Mouse (Mus musculus) hindbrain, postnatal 0 days (tissue): ENCODE measurements around the gene Gan. TPM values are rescaled to one million over a fixed set of nuclear protein-coding genes. Genes with fewer than 3 reads are reported as not detected.

Source experiments
- ATAC-seq: fragments of 200-750 bp; cut with Nextera tagmentation; 2 replicates; pipeline ENCODE4 v1.8.0; 2017; ENCODE audit warnings: mild to moderate bottlenecking, moderate TSS enrichment, moderate library complexity
- DNase-seq: peaks from one replicate; pipeline ENCODE4 v3.0.0-alpha.2; 2015; ENCODE audit warnings: low spot score
- H3K27ac ChIP-seq: fragments of 300-500 bp; sonication (generic); 2 replicates; pipeline ENCODE4 v1.5.1; 2014; ENCODE audit warnings: mild to moderate bottlenecking
- H3K27me3 ChIP-seq: fragments of 300-500 bp; sonication (generic); 2 replicates; pipeline ENCODE4 v1.6.1; 2014; ENCODE audit warnings: low read length, mixed read lengths; ENCODE audit not compliant: insufficient read depth
- H3K36me3 ChIP-seq: fragments of 300-500 bp; sonication (generic); 2 replicates; pipeline ENCODE4 v1.6.1; 2014; ENCODE audit warnings: low read length, mixed read lengths; ENCODE audit not compliant: insufficient read depth
- H3K4me1 ChIP-seq: fragments of 300-500 bp; sonication (generic); 2 replicates; pipeline ENCODE4 v1.6.1; 2014; ENCODE audit warnings: antibody characterized with exemption, low read length, mixed read lengths; ENCODE audit not compliant: insufficient read depth
- H3K4me2 ChIP-seq: fragments of 300-500 bp; sonication (generic); 2 replicates; pipeline ENCODE4 v1.6.1; 2014; ENCODE audit warnings: low read depth, mild to moderate bottlenecking, low read length, moderate library complexity, mixed read lengths
- H3K4me3 ChIP-seq: fragments of 300-500 bp; sonication (generic); 2 replicates; pipeline ENCODE4 v1.5.1; 2014; ENCODE audit warnings: low read length
- H3K9ac ChIP-seq: fragments of 300-500 bp; sonication (generic); replicated peaks from 2 replicates; pipeline ENCODE4 v1.6.1; 2014; ENCODE audit warnings: mild to moderate bottlenecking, low read length, moderate library complexity, mixed read lengths
- H3K9me3 ChIP-seq: fragments of 300-500 bp; sonication (generic); 2 replicates; pipeline ENCODE4 v1.6.1; 2016; ENCODE audit warnings: low read length, mixed read lengths
- CTCF ChIP-seq: IDR thresholded peaks from 2 replicates; pipeline ENCODE4 v1.5.1; 2016; ENCODE audit warnings: antibody characterized with exemption, control low read depth, low read depth
- WGBS: fragments of 180-500 bp; shearing (Covaris S2); extraction: QIAGEN DNeasy Blood & Tissue Kit; methylation state at CpG from one replicate; pipeline ENCODE4 v1.1.7; 2014; 5-methylcytosine and 5-hydroxymethylcytosine counted together
- polyA plus RNA-seq: library from polyadenylated mRNA; unstranded; fragments of >200 nt; fragmentation: Nextera tagmentation; extraction: Ambion mirVana; gene quantifications from 2 replicates; pipeline ENCODE4 v1.2.1, GENCODE M21; 2015
- total RNA-seq: library from RNA; depleted of rRNA; stranded (reverse); fragments of >200 nt; gene quantifications from 2 replicates; pipeline ENCODE4 v1.2.3, GENCODE M21; 2014

The Gan gene
- total and polyA plus RNA-seq, 2 experiments from 2014 or later, result 5.6 to 8.5 TPM

DNA sequence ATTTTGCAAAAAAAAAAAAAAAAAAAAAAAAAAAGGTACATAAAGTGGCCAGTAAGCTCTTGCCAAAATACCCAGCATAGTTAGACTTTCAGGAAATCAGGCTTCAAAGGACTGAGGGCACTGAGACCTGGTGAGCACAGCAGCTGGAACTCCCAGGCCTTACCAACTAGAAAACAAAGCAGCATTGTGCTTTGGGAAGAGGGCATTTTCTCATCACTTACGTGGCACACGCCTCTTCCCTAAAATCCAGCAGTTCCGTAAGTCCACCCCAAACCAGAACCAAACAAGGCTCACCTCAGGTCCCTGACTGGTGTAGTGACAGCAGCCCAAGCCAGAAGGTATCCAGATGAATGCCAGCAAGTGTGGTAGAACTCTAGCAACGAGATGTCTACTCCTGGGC, 45.1 kb downstream of the Gan start:
- Histone ChIP-seq H3K4me1 (no peaks in the 10 kb centered on the region), H3K9ac (no peak overlapping the region), H3K36me3 (peaks cover 9% of the 10 kb centered on the region; the same call in 1 of the 2 replicates), H3K4me3 (no peak overlapping the region), H3K27me3 (no peaks in the 10 kb centered on the region), H3K4me2 (no peak overlapping the region), H3K9me3 (no peaks in the 10 kb centered on the region), H3K27ac (no peak overlapping the region)
- TF ChIP-seq CTCF, result no peak
- ATAC-seq, result no peak
- WGBS, result 83% methylated on average over 4 of the region's 4 CpGs
- DNase-seq, result no peak

DNA sequence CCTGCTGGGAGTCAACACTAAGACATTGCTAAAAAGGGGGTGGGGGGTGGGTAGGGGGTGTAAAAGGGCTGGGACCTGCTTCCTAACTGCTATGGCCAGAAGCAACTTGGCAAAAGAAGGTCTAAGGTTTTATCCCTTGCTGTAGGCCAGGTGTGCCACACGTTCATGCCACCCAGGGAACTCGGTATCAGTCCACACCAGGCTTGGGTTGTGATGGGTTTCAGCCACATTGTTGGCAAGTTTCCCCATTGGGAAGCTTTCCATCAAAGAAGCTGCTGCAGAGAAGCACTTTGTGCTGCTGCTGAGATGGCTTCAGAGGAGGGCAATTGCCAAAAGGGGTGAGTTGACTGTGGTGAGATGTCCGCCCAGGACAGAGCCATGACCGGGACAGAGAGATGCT, 47.9 kb downstream of the Gan start:
- Histone ChIP-seq H3K27me3 (no peaks in the 10 kb centered on the region), H3K9me3 (no peaks in the 10 kb centered on the region), H3K4me3 (no peak overlapping the region), H3K36me3 (peaks cover 9% of the 10 kb centered on the region; the same call in 1 of the 2 replicates), H3K27ac (no peak overlapping the region), H3K4me2 (no peak overlapping the region), H3K9ac (no peak overlapping the region), H3K4me1 (no peaks in the 10 kb centered on the region)
- WGBS, result 67% methylated on average over 4 of the region's 4 CpGs
- no peak for TF ChIP-seq CTCF
- DNase-seq (no peak), ATAC-seq (no peak)

GRCm38 (mm10) chr8:117206636-117207035, 48.7 kb downstream of the Gan start:
- H3K4me3 ChIP-seq, result no peak overlapping the region
- 93% methylated on average over 7 of the region's 7 CpGs for WGBS

DNA sequence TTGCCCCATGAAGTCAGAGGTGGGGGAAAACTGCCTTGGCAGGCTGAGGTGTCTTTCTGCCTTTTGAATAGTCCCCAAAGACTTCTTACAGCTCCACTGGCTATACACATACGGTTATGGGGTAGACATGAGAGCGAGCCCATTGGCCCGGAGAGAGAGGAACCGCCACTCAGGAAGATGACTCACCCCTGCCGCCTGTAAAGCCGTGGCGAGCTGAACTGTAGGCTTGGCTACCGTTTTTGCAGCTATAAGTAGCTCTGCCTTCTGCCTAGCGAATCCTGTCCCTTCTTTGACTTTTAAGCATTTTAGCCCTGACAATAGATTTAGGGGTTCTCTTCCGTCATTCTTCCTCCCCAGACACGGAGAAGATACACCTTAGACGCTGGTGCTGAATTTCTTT, 51.2 kb downstream of the Gan start:
- no peak overlapping the region for H3K27ac ChIP-seq
- DNase-seq (no peak), ATAC-seq (no peak)
- no peak overlapping the region for H3K4me3 ChIP-seq
- H3K9ac ChIP-seq, result no peak overlapping the region
- H3K4me1 ChIP-seq, result no peaks in the 10 kb centered on the region
- no peaks in the 10 kb centered on the region for H3K9me3 ChIP-seq
- TF ChIP-seq CTCF, result no peak
- no peaks in the 10 kb centered on the region for H3K27me3 ChIP-seq
- no peak overlapping the region for H3K4me2 ChIP-seq
- H3K36me3 ChIP-seq, result peaks cover 6% of the 10 kb centered on the region; the same call in 1 of the 2 replicates
- 89% methylated on average over 12 of the region's 12 CpGs for WGBS

More at GRCm38 (mm10) chr8:117206636-117207035, 48.7 kb downstream of the Gan start:
- Histone ChIP-seq H3K27ac (no peak overlapping the region), H3K4me1 (no peaks in the 10 kb centered on the region), H3K4me2 (no peak overlapping the region), H3K9me3 (no peaks in the 10 kb centered on the region), H3K9ac (no peak overlapping the region), H3K36me3 (peaks cover 9% of the 10 kb centered on the region; the same call in 1 of the 2 replicates), H3K27me3 (no peaks in the 10 kb centered on the region)
- no peak for DNase-seq
- ATAC-seq, result no peak
- no peak for TF ChIP-seq CTCF

DNA sequence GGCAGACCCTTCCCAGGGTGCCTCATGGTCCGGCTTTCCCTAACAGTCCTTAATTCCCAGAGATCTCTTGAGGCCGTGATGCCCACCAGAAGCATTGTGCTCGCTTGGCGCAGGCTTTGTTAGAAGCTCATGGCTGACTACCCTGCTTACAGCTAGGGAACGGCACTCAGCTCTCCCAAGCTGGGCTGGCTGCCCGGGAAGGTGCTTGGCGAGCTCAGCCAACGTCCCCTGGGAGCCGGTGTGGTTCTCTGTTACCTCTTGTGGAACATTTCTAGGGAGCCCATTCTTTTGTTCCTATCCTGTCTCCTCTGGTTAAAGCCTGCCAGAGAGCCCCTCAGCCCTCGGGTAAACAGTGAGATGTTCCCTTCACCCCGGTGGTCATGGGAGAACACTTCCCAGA, 54.2 kb downstream of the Gan start:
- no peak overlapping the region for H3K27ac ChIP-seq
- 73% methylated on average over 11 of the region's 11 CpGs for WGBS
- no peaks in the 10 kb centered on the region for H3K4me1 ChIP-seq
- DNase-seq, result peak; percentile 28
- TF ChIP-seq CTCF, result no peak
- H3K4me2 ChIP-seq, result no peak overlapping the region
- no peaks in the 10 kb centered on the region for H3K27me3 ChIP-seq
- ATAC-seq, result no peak
- H3K36me3 ChIP-seq, result no peaks in the 10 kb centered on the region
- no peaks in the 10 kb centered on the region for H3K9me3 ChIP-seq
- no peak overlapping the region for H3K4me3 ChIP-seq
- no peak overlapping the region for H3K9ac ChIP-seq

DNA sequence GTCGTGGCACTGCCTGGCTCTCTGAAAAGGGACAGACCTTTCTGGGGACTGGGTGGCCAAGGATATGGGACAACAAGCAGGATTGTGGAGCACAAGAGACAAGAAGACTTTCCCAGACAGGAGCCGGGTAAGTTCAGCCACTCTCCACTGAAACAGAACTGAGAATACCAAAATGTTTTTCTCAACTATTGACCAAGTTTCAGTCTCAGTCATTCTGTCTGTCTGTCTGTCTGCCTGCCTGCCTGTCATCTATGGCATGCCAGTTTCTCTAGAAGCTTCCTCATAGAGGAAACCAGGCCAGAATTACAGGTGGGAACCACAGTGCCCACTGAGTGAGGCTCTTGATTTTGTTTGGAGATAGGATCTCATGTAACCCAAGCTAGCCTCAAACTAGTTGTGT, 59.8 kb downstream of the Gan start:
- Histone ChIP-seq H3K27ac (no peak overlapping the region), H3K4me3 (no peak overlapping the region), H3K27me3 (no peaks in the 10 kb centered on the region), H3K9ac (no peak overlapping the region), H3K4me2 (no peak overlapping the region), H3K9me3 (no peaks in the 10 kb centered on the region), H3K4me1 (no peaks in the 10 kb centered on the region), H3K36me3 (no peaks in the 10 kb centered on the region)
- DNase-seq, result no peak
- no peak for TF ChIP-seq CTCF
- no peak for ATAC-seq
- 98% methylated on average over 2 of the region's 2 CpGs for WGBS

DNA sequence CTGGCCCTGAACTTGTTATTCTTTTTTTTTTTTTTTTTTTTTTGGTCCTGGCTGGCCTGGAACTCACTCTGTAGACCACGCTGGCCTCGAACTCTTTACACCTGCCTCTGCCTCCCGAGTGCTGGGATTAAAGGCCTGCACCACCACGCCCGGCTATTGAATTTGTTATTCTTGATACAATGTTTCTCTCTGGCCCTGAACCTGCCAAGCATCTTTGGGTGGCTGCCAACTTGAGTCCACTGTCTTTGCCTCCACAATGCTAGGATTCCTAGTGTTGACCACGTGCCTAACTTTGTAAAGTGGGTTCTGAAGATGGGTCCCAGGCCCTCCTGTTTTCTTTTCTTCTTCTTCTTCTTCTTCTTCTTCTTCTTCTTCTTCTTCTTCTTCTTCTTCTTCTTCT, 64.5 kb downstream of the Gan start:
- DNase-seq (no peak), ATAC-seq (no peak)
- no peaks in the 10 kb centered on the region for H3K4me1 ChIP-seq
- H3K4me3 ChIP-seq, result no peak overlapping the region
- no peak overlapping the region for H3K27ac ChIP-seq
- no peak for TF ChIP-seq CTCF
- H3K9ac ChIP-seq, result no peak overlapping the region
- H3K36me3 ChIP-seq, result no peaks in the 10 kb centered on the region
- H3K27me3 ChIP-seq, result no peaks in the 10 kb centered on the region
- no peak overlapping the region for H3K4me2 ChIP-seq
- no peaks in the 10 kb centered on the region for H3K9me3 ChIP-seq
- 56% methylated on average over 6 of the region's 6 CpGs for WGBS
